Mouse (Mus musculus): ENCODE data around the gene Ftsj3. TPM values are rescaled to one million over a fixed set of nuclear protein-coding genes. Genes with fewer than 3 reads are reported as not detected.

Gene Ftsj3
- 101 and 102 TPM in 2 replicates for polyA plus RNA-seq (2016; fragmentation: Nextera tagmentation; extraction: Ambion mirVana)

GRCm38 (mm10) chr11:106255685-106256451 lies at the start of gene Ftsj3, which contains the start of gene Psmc5:
Ftsj3 (minus strand) TSS chr11:106256079.
Psmc5 (plus strand) TSS chr11:106256154.
- H3K27me3 ChIP-seq (ENCODE audit: poor library complexity, severe bottlenecking): no peaks in the 10 kb centered on the region
- peaks cover 24% of the 10 kb centered on the region for H3K4me1 ChIP-seq
- peak within 1 kb of the TSS; percentile 88 for H3K4me3 ChIP-seq
- no peaks in the 10 kb centered on the region for H3K9me3 ChIP-seq
- H3K36me3 ChIP-seq (replicated peaks): peaks cover 80% of the 10 kb centered on the region
- peak; percentile 98 for DNase-seq (ENCODE audit: extremely low spot score, low spot score)
- under 1% methylated on average over 42 of the region's 42 CpGs for WGBS
- peak within 1 kb of the TSS; percentile 95 for H3K27ac ChIP-seq

GRCm38 (mm10) chr11:106305348-106306064 lies 49.6 kb upstream of the Ftsj3 start:
- H3K4me3 ChIP-seq: no peak overlapping the region
- H3K9me3 ChIP-seq: no peaks in the 10 kb centered on the region
- peaks cover 11% of the 10 kb centered on the region for H3K4me1 ChIP-seq
- H3K27me3 ChIP-seq (ENCODE audit: poor library complexity, severe bottlenecking): no peaks in the 10 kb centered on the region
- 89% methylated on average over 10 of the region's 10 CpGs for WGBS
- no peaks in the 10 kb centered on the region for H3K36me3 ChIP-seq (replicated peaks)
- no peak for DNase-seq (ENCODE audit: extremely low spot score, low spot score)
- H3K27ac ChIP-seq: no peak overlapping the region

GRCm38 (mm10) chr11:106302634-106303033 lies 46.8 kb upstream of the Ftsj3 start:
- no peaks in the 10 kb centered on the region for H3K4me1 ChIP-seq
- peak; percentile 64 for DNase-seq (ENCODE audit: extremely low spot score, low spot score)
- no peak overlapping the region for H3K4me3 ChIP-seq
- H3K36me3 ChIP-seq (replicated peaks): no peaks in the 10 kb centered on the region
- 13% methylated on average over 2 of the region's 2 CpGs for WGBS
- no peaks in the 10 kb centered on the region for H3K9me3 ChIP-seq
- no peak overlapping the region for H3K27ac ChIP-seq
- no peaks in the 10 kb centered on the region for H3K27me3 ChIP-seq (ENCODE audit: poor library complexity, severe bottlenecking)

- no peak within 1 kb of the TSS for H3K4me3 ChIP-seq
- H3K4me1 ChIP-seq: no peaks in the 10 kb centered on the region
- H3K9me3 ChIP-seq: no peaks in the 10 kb centered on the region
- no peaks in the 10 kb centered on the region for H3K36me3 ChIP-seq (replicated peaks)
- no peak for DNase-seq (ENCODE audit: extremely low spot score, low spot score)
- no peaks in the 10 kb centered on the region for H3K27me3 ChIP-seq (ENCODE audit: poor library complexity, severe bottlenecking)
- H3K27ac ChIP-seq: no peak within 1 kb of the TSS
- WGBS: 84% methylated on average over 9 of the region's 9 CpGs
Measured at GRCm38 (mm10) chr11:106301765-106302164, 45.9 kb upstream of the Ftsj3 start, which contains the start of gene Gh. Gh (minus strand) TSS chr11:106301865.

- 91% methylated on average over 2 of the region's 2 CpGs for WGBS
- Histone ChIP-seq H3K27me3 (ENCODE audit: poor library complexity, severe bottlenecking) (no peaks in the 10 kb centered on the region), H3K36me3 (replicated peaks) (no peaks in the 10 kb centered on the region), H3K27ac (no peak overlapping the region), H3K4me1 (no peaks in the 10 kb centered on the region), H3K9me3 (peaks cover 2% of the 10 kb centered on the region; the same call in 1 of the 2 replicates), H3K4me3 (no peak overlapping the region)
- no peak for DNase-seq (ENCODE audit: extremely low spot score, low spot score)
Measured at GRCm38 (mm10) chr11:106291861-106292260, 36.0 kb upstream of the Ftsj3 start.

GRCm38 (mm10) chr11:106290376-106290775 lies 34.5 kb upstream of the Ftsj3 start:
- H3K27me3 ChIP-seq (ENCODE audit: poor library complexity, severe bottlenecking): no peaks in the 10 kb centered on the region
- WGBS: 89% methylated on average over 5 of the region's 5 CpGs

GRCm38 (mm10) chr11:106289369-106289768 lies 33.5 kb upstream of the Ftsj3 start:
- DNase-seq (ENCODE audit: extremely low spot score, low spot score): no peak
- Histone ChIP-seq H3K4me3 (no peak overlapping the region), H3K27me3 (ENCODE audit: poor library complexity, severe bottlenecking) (no peaks in the 10 kb centered on the region), H3K27ac (no peak overlapping the region), H3K9me3 (peaks cover 2% of the 10 kb centered on the region; the same call in 1 of the 2 replicates), H3K4me1 (no peaks in the 10 kb centered on the region), H3K36me3 (replicated peaks) (no peaks in the 10 kb centered on the region)
- WGBS: 84% methylated on average over 8 of the region's 8 CpGs

More at GRCm38 (mm10) chr11:106290376-106290775, 34.5 kb upstream of the Ftsj3 start:
- DNase-seq (ENCODE audit: extremely low spot score, low spot score): no peak
- Histone ChIP-seq H3K4me3 (no peak overlapping the region), H3K9me3 (peaks cover 2% of the 10 kb centered on the region; the same call in 1 of the 2 replicates), H3K4me1 (no peaks in the 10 kb centered on the region), H3K36me3 (replicated peaks) (no peaks in the 10 kb centered on the region), H3K27ac (no peak overlapping the region)

GRCm38 (mm10) chr11:106286987-106287386 lies 31.1 kb upstream of the Ftsj3 start:
- Histone ChIP-seq H3K9me3 (no peaks in the 10 kb centered on the region), H3K27ac (no peak overlapping the region), H3K4me1 (no peaks in the 10 kb centered on the region; the same call in 1 of the 2 replicates), H3K36me3 (replicated peaks) (no peaks in the 10 kb centered on the region), H3K4me3 (no peak overlapping the region), H3K27me3 (ENCODE audit: poor library complexity, severe bottlenecking) (no peaks in the 10 kb centered on the region)
- 83% methylated on average over 11 of the region's 11 CpGs for WGBS
- no peak for DNase-seq (ENCODE audit: extremely low spot score, low spot score)

- Histone ChIP-seq H3K4me3 (no peak overlapping the region), H3K9me3 (no peaks in the 10 kb centered on the region), H3K27ac (no peak overlapping the region), H3K27me3 (ENCODE audit: poor library complexity, severe bottlenecking) (no peaks in the 10 kb centered on the region), H3K36me3 (replicated peaks) (no peaks in the 10 kb centered on the region), H3K4me1 (no peaks in the 10 kb centered on the region; the same call in 1 of the 2 replicates)
- 91% methylated on average over 7 of the region's 7 CpGs for WGBS
- no peak for DNase-seq (ENCODE audit: extremely low spot score, low spot score)
Measured at GRCm38 (mm10) chr11:106286206-106286605, 30.3 kb upstream of the Ftsj3 start.

- DNase-seq (ENCODE audit: extremely low spot score, low spot score): no peak
- no peaks in the 10 kb centered on the region for H3K27me3 ChIP-seq (ENCODE audit: poor library complexity, severe bottlenecking)
- 83% methylated on average over 8 of the region's 8 CpGs for WGBS
- H3K36me3 ChIP-seq (replicated peaks): no peaks in the 10 kb centered on the region
- no peaks in the 10 kb centered on the region; the same call in 1 of the 2 replicates for H3K4me1 ChIP-seq
- no peak overlapping the region for H3K27ac ChIP-seq
- no peaks in the 10 kb centered on the region for H3K9me3 ChIP-seq
- no peak overlapping the region for H3K4me3 ChIP-seq
Measured at GRCm38 (mm10) chr11:106284126-106284525, 28.2 kb upstream of the Ftsj3 start.

GRCm38 (mm10) chr11:106283371-106283770 lies 27.5 kb upstream of the Ftsj3 start:
- no peaks in the 10 kb centered on the region; the same call in 1 of the 2 replicates for H3K4me1 ChIP-seq
- no peak for DNase-seq (ENCODE audit: extremely low spot score, low spot score)
- H3K27ac ChIP-seq: no peak overlapping the region
- H3K36me3 ChIP-seq (replicated peaks): no peaks in the 10 kb centered on the region
- H3K4me3 ChIP-seq: no peak overlapping the region
- no peaks in the 10 kb centered on the region for H3K9me3 ChIP-seq
- no peaks in the 10 kb centered on the region for H3K27me3 ChIP-seq (ENCODE audit: poor library complexity, severe bottlenecking)
- 84% methylated on average over 4 of the region's 4 CpGs for WGBS

GRCm38 (mm10) chr11:106282452-106282851 lies 26.6 kb upstream of the Ftsj3 start:
- no peaks in the 10 kb centered on the region for H3K36me3 ChIP-seq (replicated peaks)
- no peaks in the 10 kb centered on the region; the same call in 1 of the 2 replicates for H3K4me1 ChIP-seq
- DNase-seq (ENCODE audit: extremely low spot score, low spot score): no peak
- H3K4me3 ChIP-seq: no peak overlapping the region
- peaks cover 9% of the 10 kb centered on the region for H3K27me3 ChIP-seq (ENCODE audit: poor library complexity, severe bottlenecking)
- H3K9me3 ChIP-seq: no peaks in the 10 kb centered on the region
- WGBS: 88% methylated on average over 6 of the region's 6 CpGs
- no peak overlapping the region for H3K27ac ChIP-seq

- WGBS: 15% methylated on average over 25 of the region's 25 CpGs
- H3K27me3 ChIP-seq (ENCODE audit: poor library complexity, severe bottlenecking): peaks cover 19% of the 10 kb centered on the region
- peak; percentile 92 for DNase-seq (ENCODE audit: extremely low spot score, low spot score)
- H3K9me3 ChIP-seq: no peaks in the 10 kb centered on the region
- H3K4me1 ChIP-seq: peaks cover 34% of the 10 kb centered on the region
- no peaks in the 10 kb centered on the region for H3K36me3 ChIP-seq (replicated peaks)
- H3K4me3 ChIP-seq: peak within 1 kb of the TSS; percentile 23
- H3K27ac ChIP-seq: peak within 1 kb of the TSS; percentile 60; the same call in 1 of the 2 replicates
Measured at GRCm38 (mm10) chr11:106276454-106276853, 20.6 kb upstream of the Ftsj3 start, which contains the start of gene Tcam1. Tcam1 (plus strand) TSS chr11:106276672.
